Mouse (Mus musculus): Measurements from ENCODE around the gene Syvn1.

Gene Syvn1

GRCm38 (mm10) chr19:6067724-6068415, 21.5 kb downstream of the Syvn1 start, which contains the start of gene Tm7sf2:
Gene Tm7sf2, minus strand, starts transcription at chr19:6068373.
- DNase-seq (ENCODE audit: low read depth, low spot score), result peak; percentile 96

GRCm38 (mm10) chr19:6068951-6069350, 22.6 kb downstream of the Syvn1 start:
- no peak for DNase-seq (ENCODE audit: low read depth, low spot score)

GRCm38 (mm10) chr19:6069851-6070250, 23.5 kb downstream of the Syvn1 start:
- no peak for DNase-seq (ENCODE audit: low read depth, low spot score)

- peak; percentile 84 for DNase-seq (ENCODE audit: low read depth, low spot score)
Observed at GRCm38 (mm10) chr19:6070571-6071250, 24.3 kb downstream of the Syvn1 start.

GRCm38 (mm10) chr19:6071261-6071660, 24.9 kb downstream of the Syvn1 start:
- no peak for DNase-seq (ENCODE audit: low read depth, low spot score)

GRCm38 (mm10) chr19:6073889-6074288, 27.5 kb downstream of the Syvn1 start:
- DNase-seq (ENCODE audit: low read depth, low spot score), result no peak

- peak; percentile 96 for DNase-seq (ENCODE audit: low read depth, low spot score)
Observed at GRCm38 (mm10) chr19:6076564-6077393, 30.4 kb downstream of the Syvn1 start, which contains the start of gene Vps51. Gene Vps51, minus strand, starts transcription at chr19:6077231.

GRCm38 (mm10) chr19:6079983-6080480, 33.7 kb downstream of the Syvn1 start, which contains the start of gene Tmem262:
Gene Tmem262, plus strand, starts transcription at chr19:6080033.
- DNase-seq (ENCODE audit: low read depth, low spot score), result no peak

GRCm38 (mm10) chr19:6082156-6082555, 35.8 kb downstream of the Syvn1 start, which contains the start of gene Gm28374:
Gene Gm28374, minus strand, starts transcription at chr19:6082256.
- DNase-seq (ENCODE audit: low read depth, low spot score), result no peak

GRCm38 (mm10) chr19:6084478-6085248, 38.3 kb downstream of the Syvn1 start, which contains the start of the genes Zfpl1 and Cdca5:
Gene Zfpl1, minus strand, starts transcription at chr19:6084956.
Gene Cdca5, plus strand, starts transcription at chr19:6084983.
- peak; percentile 99 for DNase-seq (ENCODE audit: low read depth, low spot score)

- peak; percentile 96 for DNase-seq (ENCODE audit: low read depth, low spot score)
Observed at GRCm38 (mm10) chr19:6085417-6085879, 39.1 kb downstream of the Syvn1 start.

- DNase-seq (ENCODE audit: low read depth, low spot score), result peak; percentile 58
Observed at GRCm38 (mm10) chr19:6088841-6089240, 42.5 kb downstream of the Syvn1 start.

- DNase-seq (ENCODE audit: low read depth, low spot score), result no peak
Observed at GRCm38 (mm10) chr19:6094119-6094518, 47.7 kb downstream of the Syvn1 start, which contains the start of gene AC131692.1. Gene AC131692.1, plus strand, starts transcription at chr19:6094419.

GRCm38 (mm10) chr19:6097847-6098246, 51.5 kb downstream of the Syvn1 start:
- DNase-seq (ENCODE audit: low read depth, low spot score), result no peak

- DNase-seq (ENCODE audit: low read depth, low spot score), result no peak
Observed at GRCm38 (mm10) chr19:6101186-6101585, 54.8 kb downstream of the Syvn1 start.

GRCm38 (mm10) chr19:6102169-6102853, 55.9 kb downstream of the Syvn1 start:
- no peak for DNase-seq (ENCODE audit: low read depth, low spot score)
